Mouse (Mus musculus): ENCODE results near the gene Thnsl2. TPM values are rescaled to one million over a fixed set of nuclear protein-coding genes. Genes with fewer than 3 reads are reported as not detected.
A peak's percentile ranks its signal among the peaks of the same experiment; 100 is the strongest.

Gene Thnsl2
- total RNA-seq (2014; rRNA removed) (54.5 and 69.7 TPM in 2 replicates), polyA plus RNA-seq (2012; rRNA removed) (50.1 and 57.4 TPM in 2 replicates)

- no peaks in the 10 kb centered on the region for H3K79me2 ChIP-seq (ENCODE audit: control insufficient read depth, insufficient read depth, low read length)
- H3K36me3 ChIP-seq (ENCODE audit: control insufficient read depth, insufficient read depth, low read length), result peaks cover 2% of the 10 kb centered on the region; the same call in 1 of the 2 replicates
- TF ChIP-seq CTCF (IDR thresholded peaks at IDR 0.05; ENCODE audit: low read depth, low read length) (peak; percentile 59), POLR2A (IDR thresholded peaks at IDR 0.05; ENCODE audit: extremely low read depth, insufficient read depth, low read length) (peak; percentile 72)
- H3K27me3 ChIP-seq (ENCODE audit: control insufficient read depth, insufficient read depth, low read length), result no peaks in the 10 kb centered on the region
- DNase-seq (ENCODE audit: extremely low read depth, low read depth, low spot score), result peak; percentile 59
- 1% methylated on average over 32 of the region's 32 CpGs for WGBS
- peaks cover 18% of the 10 kb centered on the region for H3K4me1 ChIP-seq (ENCODE audit: control insufficient read depth, insufficient read depth, low read length)
- peak within 1 kb of the TSS; percentile 87 for H3K4me3 ChIP-seq (ENCODE audit: insufficient read depth, low read depth, low read length)
- peak within 1 kb of the TSS; percentile 90 for H3K27ac ChIP-seq (replicated peaks; ENCODE audit: insufficient read depth, low read depth, low read length)
- H3K9ac ChIP-seq (ENCODE audit: low read depth, low read length), result peak within 1 kb of the TSS; percentile 86
Observed at GRCm38 (mm10) chr6:71143894-71144455, at the start of gene Thnsl2. Gene Thnsl2, minus strand, starts transcription at chr6:71144439.

GRCm38 (mm10) chr6:71193151-71193740, 49.0 kb upstream of the Thnsl2 start:
- peaks cover 44% of the 10 kb centered on the region for H3K4me1 ChIP-seq (ENCODE audit: control insufficient read depth, insufficient read depth, low read length)
- WGBS, result 19% methylated on average over 6 of the region's 6 CpGs
- H3K9ac ChIP-seq (ENCODE audit: low read depth, low read length), result peak overlapping the region; percentile 45
- no peaks in the 10 kb centered on the region; the same call in 1 of the 2 replicates for H3K79me2 ChIP-seq (ENCODE audit: control insufficient read depth, insufficient read depth, low read length)
- H3K27ac ChIP-seq (replicated peaks; ENCODE audit: insufficient read depth, low read depth, low read length), result peak overlapping the region; percentile 92
- peak; percentile 76 for DNase-seq (ENCODE audit: extremely low read depth, low read depth, low spot score)
- no peaks in the 10 kb centered on the region for H3K27me3 ChIP-seq (ENCODE audit: control insufficient read depth, insufficient read depth, low read length)
- H3K36me3 ChIP-seq (ENCODE audit: control insufficient read depth, insufficient read depth, low read length), result no peaks in the 10 kb centered on the region
- TF ChIP-seq POLR2A (IDR thresholded peaks at IDR 0.05; ENCODE audit: extremely low read depth, insufficient read depth, low read length), result no peak
- TF ChIP-seq CTCF (IDR thresholded peaks at IDR 0.05; ENCODE audit: low read depth, low read length), result no peak
- H3K4me3 ChIP-seq (ENCODE audit: insufficient read depth, low read depth, low read length), result no peak overlapping the region

- no peaks in the 10 kb centered on the region for H3K27me3 ChIP-seq (ENCODE audit: control insufficient read depth, insufficient read depth, low read length)
- H3K36me3 ChIP-seq (ENCODE audit: control insufficient read depth, insufficient read depth, low read length), result no peaks in the 10 kb centered on the region
- TF ChIP-seq POLR2A (IDR thresholded peaks at IDR 0.05; ENCODE audit: extremely low read depth, insufficient read depth, low read length) (no peak), CTCF (IDR thresholded peaks at IDR 0.05; ENCODE audit: low read depth, low read length) (no peak)
- WGBS, result 23% methylated on average over 2 of the region's 2 CpGs
- peak overlapping the region; percentile 94 for H3K27ac ChIP-seq (replicated peaks; ENCODE audit: insufficient read depth, low read depth, low read length)
- no peak overlapping the region for H3K9ac ChIP-seq (ENCODE audit: low read depth, low read length)
- no peak overlapping the region for H3K4me3 ChIP-seq (ENCODE audit: insufficient read depth, low read depth, low read length)
- DNase-seq (ENCODE audit: extremely low read depth, low read depth, low spot score), result peak; percentile 91
- peaks cover 37% of the 10 kb centered on the region for H3K4me1 ChIP-seq (ENCODE audit: control insufficient read depth, insufficient read depth, low read length)
- H3K79me2 ChIP-seq (ENCODE audit: control insufficient read depth, insufficient read depth, low read length), result peaks cover 4% of the 10 kb centered on the region; the same call in 1 of the 2 replicates
Observed at GRCm38 (mm10) chr6:71190501-71190900, 46.3 kb upstream of the Thnsl2 start.

- no peaks in the 10 kb centered on the region for H3K36me3 ChIP-seq (ENCODE audit: control insufficient read depth, insufficient read depth, low read length)
- H3K9ac ChIP-seq (ENCODE audit: low read depth, low read length), result no peak overlapping the region
- H3K27ac ChIP-seq (replicated peaks; ENCODE audit: insufficient read depth, low read depth, low read length), result peak overlapping the region; percentile 94
- H3K4me1 ChIP-seq (ENCODE audit: control insufficient read depth, insufficient read depth, low read length), result peaks cover 34% of the 10 kb centered on the region
- no peak for TF ChIP-seq CTCF (IDR thresholded peaks at IDR 0.05; ENCODE audit: low read depth, low read length)
- TF ChIP-seq POLR2A (IDR thresholded peaks at IDR 0.05; ENCODE audit: extremely low read depth, insufficient read depth, low read length), result no peak
- H3K4me3 ChIP-seq (ENCODE audit: insufficient read depth, low read depth, low read length), result no peak overlapping the region
- no peaks in the 10 kb centered on the region for H3K27me3 ChIP-seq (ENCODE audit: control insufficient read depth, insufficient read depth, low read length)
- peak; percentile 100 for DNase-seq (ENCODE audit: extremely low read depth, low read depth, low spot score)
- peaks cover 4% of the 10 kb centered on the region; the same call in 1 of the 2 replicates for H3K79me2 ChIP-seq (ENCODE audit: control insufficient read depth, insufficient read depth, low read length)
- WGBS, result 15% methylated on average over 1 of the region's 1 CpGs
Observed at GRCm38 (mm10) chr6:71189578-71189977, 45.3 kb upstream of the Thnsl2 start.

- WGBS, result 17% methylated on average over 7 of the region's 7 CpGs
- H3K27me3 ChIP-seq (ENCODE audit: control insufficient read depth, insufficient read depth, low read length), result no peaks in the 10 kb centered on the region
- H3K36me3 ChIP-seq (ENCODE audit: control insufficient read depth, insufficient read depth, low read length), result no peaks in the 10 kb centered on the region
- H3K4me1 ChIP-seq (ENCODE audit: control insufficient read depth, insufficient read depth, low read length), result peaks cover 25% of the 10 kb centered on the region
- H3K9ac ChIP-seq (ENCODE audit: low read depth, low read length), result peak overlapping the region; percentile 55; the same call in 1 of the 2 replicates
- H3K27ac ChIP-seq (replicated peaks; ENCODE audit: insufficient read depth, low read depth, low read length), result peak overlapping the region; percentile 94
- no peak overlapping the region for H3K4me3 ChIP-seq (ENCODE audit: insufficient read depth, low read depth, low read length)
- DNase-seq (ENCODE audit: extremely low read depth, low read depth, low spot score), result peak; percentile 99
- TF ChIP-seq CTCF (IDR thresholded peaks at IDR 0.05; ENCODE audit: low read depth, low read length) (no peak), POLR2A (IDR thresholded peaks at IDR 0.05; ENCODE audit: extremely low read depth, insufficient read depth, low read length) (no peak)
- H3K79me2 ChIP-seq (ENCODE audit: control insufficient read depth, insufficient read depth, low read length), result 0 out of 2 replicates have a peak, but pooled peaks cover 4% of the 10 kb centered on the region
Observed at GRCm38 (mm10) chr6:71184941-71185604, 40.8 kb upstream of the Thnsl2 start.

Measured in liver, adult 2 months (tissue).